Mouse (Mus musculus) activated CD4-positive, CD25-positive, alpha-beta regulatory T cell, adult 9 weeks (primary cell): ENCODE data around the gene Znfx1. TPM values are rescaled to one million over a fixed set of nuclear protein-coding genes. Genes with fewer than 3 reads are reported as not detected.

Experiments used
- polyA plus RNA-seq: library from polyadenylated mRNA; unstranded; fragments of 100-300 nt; shearing (Covaris generic); gene quantifications from one replicate; pipeline ENCODE4 v1.2.1, GENCODE M21; 2017

The Znfx1 gene
- 62.9 TPM for polyA plus RNA-seq

GRCm38 (mm10) chr2:167062965-167063880, at the start of gene Znfx1:
Gene Znfx1 (minus strand): TSS chr2:167063015.

GRCm38 (mm10) chr2:167014702-167015381, 48.0 kb downstream of the Znfx1 start, which contains the start of gene Ddx27:
Gene Ddx27 (plus strand): TSS chr2:167015193.

GRCm38 (mm10) chr2:166995796-166996532, 66.9 kb downstream of the Znfx1 start, which contains the start of gene Stau1:
Gene Stau1 (minus strand): TSS chr2:166996299.

Other genes with a start within 250 kb of the Znfx1 start
- gene Cse1l, start 157.0 kb downstream of the Znfx1 start, polyA plus RNA-seq = 81.4 TPM
- gene Stau1, start 66.7 kb downstream of the Znfx1 start, polyA plus RNA-seq = 90.9 TPM
- gene Ddx27, start 47.8 kb downstream of the Znfx1 start, polyA plus RNA-seq = 95.1 TPM
- gene Kcnb1, start 127.1 kb upstream of the Znfx1 start, polyA plus RNA-seq = 1.3 TPM
- 0.39 TPM for gene Ptgis, start 177.6 kb upstream of the Znfx1 start, polyA plus RNA-seq